Mouse (Mus musculus): ENCODE data around the gene B3glct.

The B3glct gene

GRCm38 (mm10) chr5:149748640-149749580, 70.9 kb downstream of the B3glct start:
- DNase-seq (ENCODE audit: low read depth, low spot score): no peak

- DNase-seq (ENCODE audit: low read depth, low spot score): no peak
Observed at GRCm38 (mm10) chr5:149751861-149752260, 73.8 kb downstream of the B3glct start.

- no peak for DNase-seq (ENCODE audit: low read depth, low spot score)
Observed at GRCm38 (mm10) chr5:149753073-149753472, 75.0 kb downstream of the B3glct start.

- no peak for DNase-seq (ENCODE audit: low read depth, low spot score)
Observed at GRCm38 (mm10) chr5:149767116-149767515, 89.1 kb downstream of the B3glct start.

GRCm38 (mm10) chr5:149767651-149768301, 89.7 kb downstream of the B3glct start:
- DNase-seq (ENCODE audit: low read depth, low spot score): no peak

GRCm38 (mm10) chr5:149769666-149770065, 91.6 kb downstream of the B3glct start:
- no peak for DNase-seq (ENCODE audit: low read depth, low spot score)

GRCm38 (mm10) chr5:149776038-149776437, 98.0 kb downstream of the B3glct start:
- DNase-seq (ENCODE audit: low read depth, low spot score): no peak

- no peak for DNase-seq (ENCODE audit: low read depth, low spot score)
Observed at GRCm38 (mm10) chr5:149779740-149780139, 101.7 kb downstream of the B3glct start.

- no peak for DNase-seq (ENCODE audit: low read depth, low spot score)
Observed at GRCm38 (mm10) chr5:149780411-149780810, 102.4 kb downstream of the B3glct start.

GRCm38 (mm10) chr5:149790087-149790486, 112.1 kb downstream of the B3glct start:
- no peak for DNase-seq (ENCODE audit: low read depth, low spot score)

- DNase-seq (ENCODE audit: low read depth, low spot score): no peak
Observed at GRCm38 (mm10) chr5:149810071-149810470, 132.0 kb downstream of the B3glct start.

GRCm38 (mm10) chr5:149811835-149812234, 133.8 kb downstream of the B3glct start:
- DNase-seq (ENCODE audit: low read depth, low spot score): no peak
